Mouse (Mus musculus): ENCODE data around the gene Bahd1.

DNA sequence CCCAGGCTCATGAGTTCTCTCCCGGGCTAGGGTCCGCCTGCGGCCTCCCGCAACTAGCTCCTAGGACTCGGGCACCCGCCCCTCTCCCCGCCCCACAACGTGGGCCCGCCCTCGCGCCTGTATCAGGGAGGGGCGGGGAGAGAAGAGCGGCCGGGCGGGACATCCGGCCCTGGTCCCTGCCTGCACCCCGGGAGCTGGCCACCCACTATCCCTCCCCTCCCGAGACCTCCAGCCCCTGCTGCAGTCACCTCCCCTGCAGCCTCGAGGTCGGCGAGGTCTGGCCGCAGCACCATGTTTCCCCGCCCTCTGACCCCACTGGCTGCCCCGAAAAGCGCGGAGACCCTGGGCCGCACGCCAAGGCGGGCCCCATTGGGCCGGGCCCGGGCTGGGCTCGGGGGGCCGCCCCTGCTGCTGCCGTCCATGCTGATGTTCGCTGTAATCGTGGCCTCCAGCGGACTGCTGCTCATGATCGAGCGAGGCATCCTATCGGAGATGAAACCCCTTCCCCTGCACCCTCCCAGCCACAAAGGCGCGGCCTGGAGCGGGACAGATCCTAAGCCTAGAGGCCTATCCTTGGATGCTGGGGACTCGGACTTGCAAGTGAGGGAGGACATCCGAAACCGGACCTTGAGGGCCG is 26.3 kb downstream of the Bahd1 start, which contains the start of gene Chst14:
- TF ChIP-seq CHD2 (IDR thresholded peaks at IDR 0.05; ENCODE audit: low read depth, low read length) (no peak), HCFC1 (IDR thresholded peaks at IDR 0.05; ENCODE audit: borderline replicate concordance, insufficient read depth, low read length) (no peak), ZNF384 (IDR thresholded peaks at IDR 0.05; ENCODE audit: low read depth, low read length) (no peak), ZC3H11A (IDR thresholded peaks at IDR 0.05; ENCODE audit: borderline replicate concordance, low read depth, low read length) (no peak)

All from ES-E14 (cell line).